Mouse (Mus musculus) MN1 (cell line): ENCODE measurements around the gene Gm21637.
"Not testable (repeated sequence)": the region's sequence is repeated elsewhere in the genome, so short reads cannot be mapped to it uniquely, and the experiment has no call there.

ENCODE experiments used
- DNase-seq: peaks from one replicate; pipeline ENCODE4 v3.0.0-alpha.2; 2016; ENCODE audit warnings: low spot score

Gene Gm21637

GRCm38 (mm10) chrX:31961744-31962143 is at the start of gene Gm21637:
Gm21637 (plus strand) TSS chrX:31962044.
- DNase-seq = not testable (repeated sequence)
